Mouse (Mus musculus) embryonic stem cell, embryonic (primary cell): ENCODE measurements around the gene Mindy4.

Experiments
- CTCF ChIA-PET, 4 experiments: fragments of 300-600 bp in 2 of 4; fragments of 350-600 bp in 2 of 4; sonication (Branson Sonifier 250); formaldehyde crosslinking; loops; one replicate each; lab custom pipeline; 2022; ENCODE audit warnings: inconsistent platforms in 2 of 4; lab: Charles Lee
- POLR2A ChIA-PET, 4 experiments: fragments of 300-600 bp in 2 of 4; fragments of 350-600 bp in 2 of 4; sonication (Branson Sonifier 250); formaldehyde crosslinking; loops; one replicate each; lab custom pipeline; 2022; ENCODE audit warnings: antibody characterized with exemption in 4 of 4, inconsistent platforms in 1 of 4; lab: Charles Lee

Mindy4 gene

DNA sequence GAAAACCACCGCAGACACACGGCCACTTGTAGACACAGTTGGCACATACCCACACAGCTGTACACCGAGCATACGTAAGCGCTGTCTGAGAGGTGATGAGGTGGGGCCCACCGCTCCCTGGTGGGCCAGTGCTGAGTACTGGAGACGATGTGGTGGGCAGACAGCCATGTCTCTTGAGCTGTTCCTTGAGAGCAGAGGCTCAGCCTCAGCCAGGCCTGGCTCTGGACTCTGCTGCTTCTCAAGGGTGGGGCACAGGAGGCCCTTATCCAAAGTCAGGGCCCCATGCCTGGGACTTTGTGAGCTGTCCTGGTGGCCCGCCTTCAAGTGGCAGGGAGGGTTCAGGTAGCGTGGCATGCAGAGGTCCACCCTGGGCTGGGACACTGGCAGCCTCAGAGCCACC, 139.1 kb downstream of the Mindy4 start:
- ChIA-PET CTCF (interaction anchor here in 1 of 4 experiments (0.9 kb wide), 1 partner anchor 1349 kb away, joined by 3 read pairs; no protein-coding TSS in a partner anchor), POLR2A (no interaction called here)

DNA sequence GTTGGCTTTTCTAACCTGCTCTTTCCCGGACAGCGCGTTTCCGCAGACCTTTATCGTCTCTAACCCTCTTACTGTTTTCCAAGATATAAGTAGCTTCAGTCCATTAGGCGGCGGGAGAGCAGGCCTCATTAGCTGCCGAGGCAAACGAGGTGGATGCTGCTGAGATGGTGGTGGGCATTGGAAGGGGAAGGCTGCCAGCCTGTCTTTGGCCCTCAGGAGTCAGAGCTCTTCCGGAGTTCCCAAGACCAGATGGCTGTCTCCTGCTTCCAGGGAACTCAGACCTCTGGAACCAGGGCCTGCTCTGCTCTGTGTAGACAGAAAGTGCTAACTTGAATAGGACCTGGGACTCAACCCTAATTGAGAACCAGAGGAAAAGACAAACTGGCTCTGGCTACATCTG, 140.3 kb downstream of the Mindy4 start:
- POLR2A ChIA-PET: no interaction called here
- CTCF ChIA-PET: interaction anchor here in 2 of 4 experiments (0.9 to 1.2 kb wide), 3 partner anchors 15 to 326 kb away, joined by 3 read pairs; no protein-coding TSS in a partner anchor

DNA sequence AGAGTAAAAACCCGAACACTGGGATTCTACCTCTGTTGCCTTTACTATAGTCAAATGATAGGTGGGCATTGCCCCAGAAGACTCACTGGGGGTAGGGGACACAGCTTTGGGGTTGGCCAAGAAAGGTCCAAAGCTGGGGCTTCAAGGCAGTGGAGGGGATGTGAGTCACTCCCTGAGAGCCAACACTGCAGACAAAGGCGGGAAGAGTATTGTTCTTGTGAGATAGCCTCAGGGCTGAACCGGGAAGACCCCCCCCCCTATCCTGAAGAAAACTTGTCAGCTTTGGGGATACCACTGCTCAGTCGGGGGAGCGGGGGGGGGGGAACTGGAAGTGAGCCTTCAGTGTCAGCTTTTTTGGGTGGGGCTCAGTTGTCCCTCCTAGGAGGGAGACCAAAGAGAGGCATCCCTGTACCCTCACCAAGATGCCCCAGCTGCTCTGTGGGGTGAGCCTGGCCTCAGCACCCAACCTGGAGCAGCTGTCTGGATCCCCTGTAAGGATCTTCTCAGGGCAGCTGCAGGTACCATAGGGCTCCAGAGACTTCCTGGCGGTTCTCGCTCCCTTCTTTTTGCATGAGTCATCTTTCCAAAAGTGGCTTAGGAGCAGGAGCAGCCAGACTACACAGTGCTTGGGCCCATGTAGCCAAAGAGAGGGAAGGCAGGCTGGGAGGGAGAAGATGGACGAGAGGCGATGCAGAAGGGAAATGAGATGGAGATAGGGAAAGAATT, 141.3 kb downstream of the Mindy4 start:
- POLR2A ChIA-PET: interaction anchor here in 2 of 4 experiments (0.5 to 0.6 kb wide), 2 partner anchors 14 to 104 kb away, joined by 3 to 5 read pairs; no protein-coding TSS in a partner anchor

DNA sequence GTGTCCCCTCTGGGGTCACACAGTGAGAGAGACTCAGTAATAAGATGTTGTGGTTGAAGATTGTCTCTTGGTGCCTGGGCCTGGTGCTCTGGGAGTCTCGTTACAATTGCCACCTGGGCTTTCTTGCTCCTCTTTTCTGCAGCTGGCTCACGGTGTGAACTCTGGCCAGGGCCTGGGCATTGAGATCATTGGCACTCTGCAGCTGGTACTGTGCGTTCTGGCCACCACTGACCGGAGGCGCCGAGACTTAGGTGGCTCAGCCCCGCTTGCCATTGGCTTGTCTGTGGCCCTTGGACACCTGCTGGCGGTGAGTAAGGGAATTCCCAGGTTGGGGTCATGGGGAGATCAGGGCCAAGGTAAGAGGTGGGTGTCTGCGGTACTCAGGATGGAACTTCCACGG, 142.1 kb downstream of the Mindy4 start:
- ChIA-PET POLR2A (interaction anchor here in 1 of 4 experiments (0.5 kb wide), 1 partner anchor 13 kb away, joined by 3 read pairs; no protein-coding TSS in a partner anchor), CTCF (interaction anchor here in 1 of 4 experiments (1.4 kb wide), 1 partner anchor 13 kb away, joined by 3 read pairs; no protein-coding TSS in a partner anchor)

More for the DNA sequence above, 141.3 kb downstream of the Mindy4 start:
- CTCF ChIA-PET: interaction anchor here in 2 of 4 experiments (0.7 to 0.9 kb wide), 2 partner anchors 35 to 38 kb away, joined by 3 to 5 read pairs; no protein-coding TSS in a partner anchor

DNA sequence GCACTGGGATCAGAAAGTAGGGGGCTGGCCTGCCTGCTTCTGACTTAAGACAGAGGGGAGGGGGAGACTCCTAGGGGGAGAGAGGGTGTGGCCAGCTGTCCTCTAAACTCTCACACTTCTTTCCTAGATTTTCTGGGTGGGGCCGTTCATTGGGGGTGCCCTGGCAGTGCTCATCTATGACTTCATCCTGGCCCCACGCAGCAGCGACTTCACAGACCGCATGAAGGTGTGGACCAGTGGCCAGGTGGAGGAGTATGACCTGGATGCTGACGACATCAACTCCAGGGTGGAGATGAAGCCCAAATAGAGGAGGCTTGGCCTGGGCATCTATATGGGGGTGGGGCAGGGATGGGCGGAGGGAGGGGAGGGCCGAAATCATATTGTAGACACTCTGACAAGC, 143.3 kb downstream of the Mindy4 start:
- POLR2A ChIA-PET: no interaction called here
- CTCF ChIA-PET: interaction anchor here in 1 of 4 experiments (0.8 to 1.4 kb wide), 2 partner anchors 12 to 33 kb away, joined by 3 to 5 read pairs; no protein-coding TSS in a partner anchor

DNA sequence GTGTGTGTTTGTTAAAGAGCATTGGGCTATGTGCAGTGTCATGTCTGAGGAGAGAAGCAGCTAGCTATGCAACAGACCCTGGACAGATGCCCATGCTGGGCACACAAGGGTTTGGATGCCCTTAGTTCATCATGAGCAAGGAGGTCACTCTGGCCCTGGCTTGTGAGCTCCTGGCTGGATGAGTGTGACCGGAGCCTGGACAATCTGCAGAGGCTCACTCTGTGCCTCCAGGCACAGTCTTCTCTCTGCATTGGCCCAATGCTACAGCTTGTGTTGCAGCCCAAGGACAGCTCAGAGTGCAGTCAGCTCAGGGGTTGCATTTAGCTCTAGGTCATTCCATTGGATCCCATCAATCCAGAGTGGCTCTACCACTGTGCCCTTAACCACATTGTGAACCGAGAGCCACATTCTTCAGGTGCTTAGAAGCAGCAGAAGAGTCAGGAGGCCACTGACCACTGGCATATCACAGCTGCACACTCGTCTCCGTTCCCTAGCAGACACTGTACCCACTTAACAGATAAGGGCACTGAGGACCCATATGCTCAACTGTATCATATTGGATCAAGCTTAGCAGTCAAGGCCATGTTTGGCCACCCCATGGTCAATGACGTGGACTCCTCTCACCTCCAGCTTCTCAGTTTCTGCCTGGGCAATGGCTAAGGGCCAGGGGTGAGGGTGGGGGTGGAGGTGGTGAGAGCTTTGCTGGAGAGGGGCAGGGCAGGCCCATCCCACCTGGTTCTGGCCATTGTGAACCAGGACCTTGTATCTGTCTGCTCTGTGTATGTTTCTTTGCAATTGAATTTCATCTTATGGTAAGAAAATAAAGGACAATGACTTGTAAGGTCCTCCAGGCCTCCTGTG, 144.8 kb downstream of the Mindy4 start:
- POLR2A ChIA-PET: no interaction called here
- CTCF ChIA-PET: interaction anchor here in 1 of 4 experiments (1.1 kb wide), 1 partner anchor 11 kb away, joined by 3 read pairs; no protein-coding TSS in a partner anchor

DNA sequence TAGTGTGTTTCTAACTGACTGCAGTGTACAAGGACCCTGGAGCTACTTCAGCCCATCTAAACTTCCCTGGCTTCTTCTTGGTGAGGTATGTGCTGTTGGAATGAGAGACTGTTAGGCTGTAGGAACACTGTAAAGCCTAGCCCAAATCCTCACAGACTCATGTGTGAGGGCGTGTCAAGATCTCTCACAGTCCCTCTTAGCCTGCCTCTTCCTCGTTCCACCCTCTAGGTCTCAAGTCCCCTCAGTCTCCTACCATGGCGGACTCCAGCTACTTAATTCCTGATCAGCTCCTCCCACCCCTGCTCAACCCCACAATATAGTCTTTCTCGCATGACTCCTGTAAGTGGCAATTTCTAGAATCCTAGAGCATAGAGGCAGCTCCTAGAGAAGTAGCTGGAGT, 146.0 kb downstream of the Mindy4 start:
- POLR2A ChIA-PET: interaction anchor here in 2 of 4 experiments (0.6 to 1.7 kb wide), 2 partner anchors 7 to 10 kb away, joined by 4 to 5 read pairs; no protein-coding TSS in a partner anchor
- CTCF ChIA-PET: interaction anchor here in 1 of 4 experiments (0.5 to 0.6 kb wide), 2 partner anchors 101 to 1147 kb away, joined by 3 to 4 read pairs; no protein-coding TSS in a partner anchor

DNA sequence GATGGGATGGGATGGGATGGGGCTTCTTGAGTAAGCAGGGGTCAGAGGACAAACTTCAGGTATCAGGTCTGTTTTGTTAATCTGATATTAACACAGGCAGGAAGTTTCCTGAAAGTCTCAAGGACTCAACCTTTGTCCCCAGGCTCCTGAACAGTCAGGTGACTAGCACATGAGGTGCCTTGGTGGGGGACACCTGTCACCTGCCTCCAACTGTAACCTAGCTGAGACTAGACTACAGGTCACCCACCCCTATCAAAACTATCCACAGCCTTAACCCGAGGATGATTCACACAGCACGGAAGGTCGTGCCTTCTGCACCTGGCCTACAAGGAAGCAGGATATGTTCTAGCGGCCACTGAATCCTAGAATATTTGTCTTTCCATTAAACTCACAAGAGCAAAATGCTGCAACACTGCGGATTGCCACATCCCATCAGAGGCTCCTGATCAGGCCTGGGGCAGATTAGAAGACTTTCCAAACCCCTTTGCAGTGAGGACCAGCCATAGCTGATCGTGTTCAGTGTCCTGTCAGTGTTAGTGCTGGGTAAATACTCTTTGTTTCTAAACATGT, 147.3 kb downstream of the Mindy4 start:
- ChIA-PET POLR2A (interaction anchor here in 1 of 4 experiments (0.7 kb wide), 1 partner anchor 1402 kb away, joined by 4 read pairs; no protein-coding TSS in a partner anchor), CTCF (interaction anchor here in 1 of 4 experiments (0.7 kb wide), 1 partner anchor 12 kb away, joined by 22 read pairs; no protein-coding TSS in a partner anchor)

DNA sequence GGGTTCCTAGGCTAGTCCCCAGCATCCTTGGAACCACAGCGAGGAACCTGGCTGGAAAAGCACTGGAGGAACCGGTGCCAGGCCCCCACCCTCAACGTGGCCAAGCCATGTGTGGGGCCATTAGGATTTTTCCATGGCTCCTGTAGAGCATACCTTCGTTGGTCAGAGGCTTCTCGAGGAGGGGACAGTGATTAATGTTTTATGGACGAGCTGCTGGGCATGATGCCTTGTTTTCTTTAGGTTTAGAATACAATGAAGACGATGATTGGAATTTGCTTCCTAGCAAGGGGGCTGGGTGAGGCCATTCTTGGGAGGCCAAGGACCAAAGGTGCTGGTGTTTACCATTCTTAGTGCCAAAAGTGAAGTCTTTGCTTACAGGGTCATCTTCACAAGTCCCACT, 148.5 kb downstream of the Mindy4 start:
- POLR2A ChIA-PET: no interaction called here
- CTCF ChIA-PET: no interaction called here

DNA sequence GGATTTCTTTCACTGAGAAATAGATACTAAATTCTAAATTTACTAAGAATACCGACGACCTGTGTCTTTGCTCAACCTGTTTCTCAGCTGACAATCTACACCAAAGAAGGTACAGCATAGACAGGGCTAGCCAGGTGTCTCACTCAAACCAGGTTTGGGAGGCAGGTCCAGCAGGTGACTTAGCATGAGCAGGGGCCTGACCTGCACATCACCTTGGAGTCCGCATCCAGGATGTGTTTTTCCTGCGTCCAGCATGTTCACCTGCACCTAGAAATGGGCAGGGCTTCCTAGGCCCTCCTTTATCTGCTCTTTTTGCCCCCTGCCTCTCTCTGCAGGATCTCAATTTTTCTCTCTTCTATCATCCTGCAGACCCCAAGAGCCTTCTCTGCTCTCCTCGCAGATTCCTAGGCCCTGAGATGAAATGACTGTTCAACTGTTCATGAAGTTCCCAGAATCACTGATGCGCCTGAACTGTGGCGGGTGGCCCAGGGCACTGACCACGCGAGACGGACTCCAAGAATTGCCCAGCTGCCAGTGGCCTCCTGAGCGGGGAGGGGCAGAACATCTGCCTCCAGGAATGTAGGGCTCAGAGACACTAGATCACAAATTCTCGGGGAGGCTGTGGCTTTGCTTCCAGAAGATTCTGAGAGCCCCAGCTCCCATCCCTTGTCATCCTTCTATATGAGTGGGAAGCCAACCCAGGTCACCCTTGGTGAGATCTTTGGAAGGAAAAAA, 150.7 kb downstream of the Mindy4 start:
- ChIA-PET POLR2A (no interaction called here), CTCF (interaction anchor here in 2 of 4 experiments (0.5 to 1.4 kb wide), 2 partner anchors 26 to 192 kb away, joined by 3 to 5 read pairs; no protein-coding TSS in a partner anchor)

DNA sequence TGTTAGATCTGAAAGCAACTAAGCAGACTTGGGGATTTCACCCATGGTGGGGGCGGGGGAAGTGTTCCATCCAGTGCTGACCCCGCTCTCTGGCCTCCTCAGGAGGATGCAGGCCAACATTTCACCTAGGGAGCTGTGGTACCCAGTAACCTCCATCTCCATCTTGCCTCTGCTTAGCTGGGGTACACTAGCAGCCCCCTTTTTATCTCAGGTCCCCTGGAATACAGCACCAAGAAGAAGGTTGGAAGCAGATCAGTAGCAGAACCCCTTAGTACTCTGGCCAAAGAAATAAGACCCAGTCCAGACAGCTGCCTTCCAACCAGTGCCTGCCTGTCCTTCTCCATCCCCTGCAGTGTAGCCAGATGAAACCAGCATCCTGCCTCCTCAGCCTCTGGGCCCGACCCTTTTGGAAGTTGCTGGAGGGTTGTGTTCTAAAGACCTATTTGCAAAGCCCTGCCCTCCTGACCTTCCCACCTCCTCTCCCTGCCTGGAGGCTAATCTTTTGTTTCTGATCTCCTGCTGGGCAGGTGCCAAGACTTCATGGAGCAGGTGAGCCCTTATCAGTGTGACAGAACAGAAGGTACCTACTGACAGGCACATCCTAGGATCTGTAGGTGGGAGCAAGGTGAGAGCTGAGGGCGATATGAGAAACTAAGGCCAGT, 151.4 kb downstream of the Mindy4 start:
- CTCF ChIA-PET: interaction anchor here in 1 of 4 experiments (1.4 kb wide), 1 partner anchor 25 kb away, joined by 3 read pairs; no protein-coding TSS in a partner anchor
- POLR2A ChIA-PET: no interaction called here

DNA sequence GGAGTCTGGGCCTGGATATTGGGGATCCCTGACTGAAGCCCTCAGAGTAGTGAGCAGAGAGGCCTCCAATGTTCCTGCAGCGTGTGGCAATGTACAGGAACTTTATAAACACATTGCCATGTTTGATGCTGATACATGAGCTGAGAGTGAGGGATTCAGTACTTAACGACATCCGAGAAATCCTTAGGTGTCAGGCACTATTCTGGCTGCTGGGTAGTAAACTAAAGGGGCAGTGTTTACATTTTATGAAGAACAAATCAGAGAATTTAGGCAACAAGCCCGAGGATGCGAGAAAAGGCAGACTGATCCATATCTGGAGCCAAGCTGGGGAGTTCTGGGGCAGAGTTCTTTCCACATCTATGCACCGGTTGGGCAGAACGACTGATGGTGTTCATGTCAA, 152.4 kb downstream of the Mindy4 start:
- POLR2A ChIA-PET: no interaction called here
- CTCF ChIA-PET: interaction anchor here in 1 of 4 experiments (1.4 kb wide), 1 partner anchor 24 kb away, joined by 3 read pairs; no protein-coding TSS in a partner anchor

DNA sequence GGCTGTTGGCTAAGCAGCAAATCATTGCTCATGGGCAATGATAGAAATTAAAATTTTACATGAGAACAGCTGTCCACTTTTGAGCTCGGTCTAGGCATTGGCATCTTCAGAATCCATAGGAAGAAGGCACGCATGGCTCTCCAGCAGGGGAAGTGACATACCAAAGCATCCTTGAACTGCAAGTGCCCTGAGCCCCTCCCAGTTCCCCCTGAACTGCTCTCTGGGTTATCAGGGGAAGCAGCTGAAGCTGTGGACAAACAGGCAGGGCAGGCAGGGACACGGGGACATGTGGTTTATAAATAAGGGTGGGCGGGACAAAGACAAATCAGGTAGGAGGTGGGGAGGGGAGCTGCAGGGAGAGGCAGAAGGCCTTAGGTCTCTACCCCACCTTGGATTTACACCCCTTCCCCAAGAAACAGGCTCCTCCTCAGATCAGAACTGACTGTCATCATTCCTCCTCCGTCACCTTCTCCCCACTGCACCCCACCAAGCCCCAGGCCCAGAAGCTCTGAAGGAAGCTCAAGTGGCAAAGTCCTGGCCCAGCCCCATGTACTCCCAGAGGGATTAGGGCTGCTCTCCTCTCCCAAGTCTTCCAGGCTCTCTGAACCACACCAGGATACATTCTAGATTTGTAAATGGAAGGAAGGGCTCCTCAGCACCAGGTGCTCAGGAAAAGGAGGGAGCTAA, 153.0 kb downstream of the Mindy4 start:
- CTCF ChIA-PET: interaction anchor here in 1 of 4 experiments (0.7 kb wide), 1 partner anchor 28 kb away, joined by 3 read pairs; no protein-coding TSS in a partner anchor
- POLR2A ChIA-PET: interaction anchor here in 1 of 4 experiments (0.6 to 0.8 kb wide), 2 partner anchors 7 to 551 kb away, joined by 3 to 4 read pairs; no protein-coding TSS in a partner anchor

DNA sequence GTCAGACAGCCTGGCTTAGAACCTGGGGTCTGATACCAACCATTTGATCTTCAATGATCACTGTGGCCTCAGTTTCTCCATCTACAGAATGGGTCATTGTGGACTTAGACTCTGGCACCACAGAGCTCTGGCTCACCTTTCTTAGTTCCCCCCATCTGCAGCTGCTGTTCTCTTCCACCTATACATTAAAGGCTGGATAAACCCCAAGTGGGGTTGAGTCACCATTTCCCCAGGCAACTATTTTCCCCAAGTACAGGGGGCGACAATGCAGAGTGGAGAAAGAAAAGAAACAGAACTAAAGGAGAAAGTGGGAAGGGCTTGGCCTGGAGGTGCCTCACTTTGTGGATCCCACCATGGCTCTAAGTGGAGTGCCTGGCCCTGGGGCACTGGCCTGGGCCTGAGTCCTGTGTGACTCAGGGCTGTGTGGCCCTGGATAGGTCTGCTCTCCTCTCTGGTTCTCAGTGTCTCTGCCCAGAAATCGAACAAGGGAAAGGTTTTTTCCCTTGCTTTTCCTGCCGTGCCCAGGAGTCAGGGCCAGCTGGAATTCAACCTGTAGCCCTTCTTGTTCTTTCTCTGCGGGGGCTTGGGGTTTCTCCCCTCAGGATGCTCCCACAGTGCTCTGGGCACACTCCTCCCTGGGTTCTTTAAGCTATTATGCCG, 153.9 kb downstream of the Mindy4 start:
- CTCF ChIA-PET: interaction anchor here in 1 of 4 experiments (0.7 kb wide), 2 partner anchors 27 to 620 kb away, joined by 3 read pairs; no protein-coding TSS in a partner anchor
- POLR2A ChIA-PET: no interaction called here

DNA sequence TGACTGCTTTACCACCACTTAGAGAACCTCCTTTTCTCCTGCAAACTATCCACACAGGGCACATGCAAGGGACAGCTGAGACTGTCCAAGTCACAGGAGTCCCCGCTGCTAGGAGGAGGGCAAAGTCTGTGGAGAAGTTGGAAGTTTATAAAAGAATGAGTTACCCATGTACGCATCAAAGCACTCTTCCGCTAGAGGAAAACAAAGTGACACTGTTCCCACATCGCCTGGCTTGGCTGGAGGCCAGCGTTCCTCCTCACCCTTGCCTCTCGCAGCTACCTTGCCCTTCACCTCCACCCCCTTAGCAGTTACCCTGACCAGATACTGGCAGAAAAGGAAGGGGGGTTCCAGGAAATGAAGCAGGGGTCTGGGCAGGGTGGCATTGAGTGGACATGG, 154.5 kb downstream of the Mindy4 start:
- ChIA-PET CTCF (interaction anchor here in 2 of 4 experiments (0.7 kb wide), 2 partner anchors 94 to 620 kb away, joined by 3 to 5 read pairs; no protein-coding TSS in a partner anchor), POLR2A (interaction anchor here in 1 of 4 experiments (0.7 kb wide), 1 partner anchor 13 kb away, joined by 3 read pairs; no protein-coding TSS in a partner anchor)
